Mouse (Mus musculus): Measurements from ENCODE around the gene Trpc2. TPM values are rescaled to one million over a fixed set of nuclear protein-coding genes. Genes with fewer than 3 reads are reported as not detected.

Gene Trpc2
- polyA plus RNA-seq, 1 experiment from 2014 or later = not detected

GRCm38 (mm10) chr7:102087336-102087735 lies 4.4 kb downstream of the Trpc2 start:
- no peak overlapping the region for H3K4me2 ChIP-seq (ENCODE audit: low read depth, low read length)
- no peak overlapping the region for H3K9ac ChIP-seq (ENCODE audit: low read depth, low read length)
- H3K27ac ChIP-seq (replicated peaks; ENCODE audit: low read depth, low read length) = no peak overlapping the region
- ATAC-seq (ENCODE audit: low read depth) = no peak
- WGBS = 72% methylated on average over 4 of the region's 4 CpGs
- no peak for DNase-seq (ENCODE audit: low spot score)
- no peaks in the 10 kb centered on the region for H3K27me3 ChIP-seq (replicated peaks; ENCODE audit: control insufficient read depth, insufficient read depth, low read length)
- H3K4me1 ChIP-seq (ENCODE audit: control insufficient read depth, insufficient read depth, low read length) = no peaks in the 10 kb centered on the region
- H3K9me3 ChIP-seq (ENCODE audit: control insufficient read depth, low read length) = no peaks in the 10 kb centered on the region
- H3K36me3 ChIP-seq (ENCODE audit: control insufficient read depth, insufficient read depth, low read length) = peaks cover 36% of the 10 kb centered on the region
- no peak overlapping the region for H3K4me3 ChIP-seq (ENCODE audit: low read depth, low read length)

- Histone ChIP-seq H3K27ac (replicated peaks; ENCODE audit: low read depth, low read length) (no peak overlapping the region), H3K4me1 (ENCODE audit: control insufficient read depth, insufficient read depth, low read length) (peaks cover 8% of the 10 kb centered on the region), H3K4me3 (ENCODE audit: low read depth, low read length) (peak overlapping the region; percentile 31), H3K9me3 (ENCODE audit: control insufficient read depth, low read length) (no peaks in the 10 kb centered on the region), H3K36me3 (ENCODE audit: control insufficient read depth, insufficient read depth, low read length) (0 out of 2 replicates have a peak, but pooled peaks cover 6% of the 10 kb centered on the region), H3K9ac (ENCODE audit: low read depth, low read length) (peak overlapping the region; percentile 46), H3K4me2 (ENCODE audit: low read depth, low read length) (peak overlapping the region; percentile 55), H3K27me3 (replicated peaks; ENCODE audit: control insufficient read depth, insufficient read depth, low read length) (no peaks in the 10 kb centered on the region)
- DNase-seq (ENCODE audit: low spot score) (peak; percentile 60), ATAC-seq (ENCODE audit: low read depth) (peak; percentile 55)
- 6% methylated on average over 30 of the region's 30 CpGs for WGBS
Measured at GRCm38 (mm10) chr7:102099760-102100661, 17.1 kb downstream of the Trpc2 start.

GRCm38 (mm10) chr7:102100868-102101267 lies 18.0 kb downstream of the Trpc2 start:
- no peaks in the 10 kb centered on the region for H3K9me3 ChIP-seq (ENCODE audit: control insufficient read depth, low read length)
- no peaks in the 10 kb centered on the region for H3K27me3 ChIP-seq (replicated peaks; ENCODE audit: control insufficient read depth, insufficient read depth, low read length)
- DNase-seq (ENCODE audit: low spot score) = no peak
- ATAC-seq (ENCODE audit: low read depth) = no peak
- H3K27ac ChIP-seq (replicated peaks; ENCODE audit: low read depth, low read length) = no peak overlapping the region
- H3K4me2 ChIP-seq (ENCODE audit: low read depth, low read length) = no peak overlapping the region
- peaks cover 8% of the 10 kb centered on the region for H3K4me1 ChIP-seq (ENCODE audit: control insufficient read depth, insufficient read depth, low read length)
- 61% methylated on average over 5 of the region's 5 CpGs for WGBS
- H3K9ac ChIP-seq (ENCODE audit: low read depth, low read length) = no peak overlapping the region
- no peak overlapping the region for H3K4me3 ChIP-seq (ENCODE audit: low read depth, low read length)
- H3K36me3 ChIP-seq (ENCODE audit: control insufficient read depth, insufficient read depth, low read length) = 0 out of 2 replicates have a peak, but pooled peaks cover 3% of the 10 kb centered on the region

DNA sequence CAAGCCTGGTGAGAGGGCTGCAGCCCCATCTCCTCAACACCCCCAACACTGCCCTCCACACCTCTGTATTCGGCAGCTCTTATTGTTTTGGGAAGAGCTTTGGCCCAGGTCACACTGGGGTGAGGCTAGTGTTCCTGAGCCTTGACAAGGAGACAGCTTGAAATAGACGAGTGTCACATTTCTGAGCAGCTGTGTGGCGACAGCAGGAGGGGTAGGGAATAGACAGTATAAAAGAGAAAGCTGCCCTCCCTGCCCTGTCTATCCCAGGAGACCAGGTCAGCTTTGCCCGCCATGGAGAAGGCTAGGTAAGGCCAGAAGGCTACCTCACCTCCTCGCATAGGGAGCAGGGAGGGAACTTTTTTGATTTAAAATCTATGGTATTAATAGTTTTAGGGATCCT lies 18.6 kb downstream of the Trpc2 start, which contains the start of gene Art1:
Gene Art1 (plus strand): TSS at position 257 of the 400 bp plus-strand sequence.
- DNase-seq (ENCODE audit: low spot score) (peak; percentile 23), ATAC-seq (ENCODE audit: low read depth) (peak; percentile 12; the same call in 1 of the 2 replicates)
- WGBS = 42% methylated on average over 5 of the region's 5 CpGs
- no peaks in the 10 kb centered on the region for H3K27me3 ChIP-seq (replicated peaks; ENCODE audit: control insufficient read depth, insufficient read depth, low read length)
- no peak within 1 kb of the TSS for H3K27ac ChIP-seq (replicated peaks; ENCODE audit: low read depth, low read length)
- peaks cover 8% of the 10 kb centered on the region for H3K4me1 ChIP-seq (ENCODE audit: control insufficient read depth, insufficient read depth, low read length)
- H3K4me3 ChIP-seq (ENCODE audit: low read depth, low read length) = no peak within 1 kb of the TSS
- no peaks in the 10 kb centered on the region for H3K9me3 ChIP-seq (ENCODE audit: control insufficient read depth, low read length)
- H3K4me2 ChIP-seq (ENCODE audit: low read depth, low read length) = peak within 1 kb of the TSS; percentile 55; the same call in 1 of the 2 replicates
- no peak within 1 kb of the TSS for H3K9ac ChIP-seq (ENCODE audit: low read depth, low read length)
- H3K36me3 ChIP-seq (ENCODE audit: control insufficient read depth, insufficient read depth, low read length) = no peaks in the 10 kb centered on the region

DNA sequence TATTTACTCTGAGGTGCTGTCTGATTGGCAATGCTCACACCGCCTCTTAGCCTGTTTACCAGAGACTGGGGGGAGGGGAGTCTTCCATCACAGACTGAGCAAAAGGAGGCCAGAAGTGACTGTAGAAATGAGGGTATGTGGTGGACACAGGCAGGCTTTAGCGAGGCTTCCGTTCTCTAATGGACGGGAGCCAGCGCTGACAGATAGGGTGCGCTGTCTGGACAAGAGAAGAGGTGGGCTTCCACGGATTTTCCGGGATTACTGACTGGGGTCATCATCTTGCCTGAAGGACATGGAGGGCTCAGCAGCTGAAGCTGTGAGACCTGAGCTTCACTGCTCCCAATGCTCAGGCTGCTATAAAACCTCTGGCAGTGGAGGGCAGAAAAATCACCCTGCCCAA lies 19.3 kb downstream of the Trpc2 start:
- Histone ChIP-seq H3K4me2 (ENCODE audit: low read depth, low read length) (no peak overlapping the region), H3K36me3 (ENCODE audit: control insufficient read depth, insufficient read depth, low read length) (no peaks in the 10 kb centered on the region), H3K27ac (replicated peaks; ENCODE audit: low read depth, low read length) (no peak overlapping the region), H3K4me3 (ENCODE audit: low read depth, low read length) (no peak overlapping the region), H3K9me3 (ENCODE audit: control insufficient read depth, low read length) (no peaks in the 10 kb centered on the region), H3K9ac (ENCODE audit: low read depth, low read length) (no peak overlapping the region), H3K27me3 (replicated peaks; ENCODE audit: control insufficient read depth, insufficient read depth, low read length) (no peaks in the 10 kb centered on the region), H3K4me1 (ENCODE audit: control insufficient read depth, insufficient read depth, low read length) (peaks cover 8% of the 10 kb centered on the region)
- WGBS = 40% methylated on average over 8 of the region's 8 CpGs
- DNase-seq (ENCODE audit: low spot score) = no peak
- no peak for ATAC-seq (ENCODE audit: low read depth)

DNA sequence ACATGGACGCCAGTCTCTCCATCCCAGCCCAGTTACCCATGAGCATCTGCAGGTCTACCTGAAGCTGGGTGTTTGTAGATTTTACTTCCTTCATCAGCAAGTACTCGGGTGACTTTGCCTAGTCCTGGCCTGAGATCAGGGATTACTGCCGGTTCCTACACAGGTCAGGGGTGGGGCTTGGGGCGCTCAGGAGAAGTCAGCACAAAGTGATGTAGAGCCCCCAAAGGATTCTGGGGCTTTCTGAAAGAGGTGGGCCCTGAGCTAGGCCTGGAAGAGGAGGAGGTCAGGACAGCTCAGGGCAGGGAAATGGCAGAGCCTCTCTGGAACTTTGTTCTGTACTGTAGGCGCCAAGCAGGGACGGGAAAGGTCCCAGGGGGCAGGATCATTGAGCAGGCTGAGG lies 19.8 kb downstream of the Trpc2 start:
- Histone ChIP-seq H3K9me3 (ENCODE audit: control insufficient read depth, low read length) (no peaks in the 10 kb centered on the region), H3K27me3 (replicated peaks; ENCODE audit: control insufficient read depth, insufficient read depth, low read length) (no peaks in the 10 kb centered on the region), H3K4me1 (ENCODE audit: control insufficient read depth, insufficient read depth, low read length) (peaks cover 8% of the 10 kb centered on the region), H3K4me2 (ENCODE audit: low read depth, low read length) (no peak overlapping the region), H3K9ac (ENCODE audit: low read depth, low read length) (no peak overlapping the region), H3K4me3 (ENCODE audit: low read depth, low read length) (no peak overlapping the region), H3K27ac (replicated peaks; ENCODE audit: low read depth, low read length) (no peak overlapping the region), H3K36me3 (ENCODE audit: control insufficient read depth, insufficient read depth, low read length) (no peaks in the 10 kb centered on the region)
- no peak for DNase-seq (ENCODE audit: low spot score)
- WGBS = 42% methylated on average over 5 of the region's 6 CpGs
- no peak; the same call in 1 of the 2 replicates for ATAC-seq (ENCODE audit: low read depth)

- 77% methylated on average over 2 of the region's 2 CpGs for WGBS
- H3K9ac ChIP-seq (ENCODE audit: low read depth, low read length) = no peak overlapping the region
Measured at GRCm38 (mm10) chr7:102103555-102103954, 20.6 kb downstream of the Trpc2 start.

GRCm38 (mm10) chr7:102104126-102104525 lies 21.2 kb downstream of the Trpc2 start:
- Histone ChIP-seq H3K4me3 (ENCODE audit: low read depth, low read length) (no peak overlapping the region), H3K9me3 (ENCODE audit: control insufficient read depth, low read length) (no peaks in the 10 kb centered on the region), H3K27ac (replicated peaks; ENCODE audit: low read depth, low read length) (no peak overlapping the region), H3K9ac (ENCODE audit: low read depth, low read length) (no peak overlapping the region), H3K4me1 (ENCODE audit: control insufficient read depth, insufficient read depth, low read length) (peaks cover 8% of the 10 kb centered on the region), H3K27me3 (replicated peaks; ENCODE audit: control insufficient read depth, insufficient read depth, low read length) (no peaks in the 10 kb centered on the region), H3K4me2 (ENCODE audit: low read depth, low read length) (no peak overlapping the region), H3K36me3 (ENCODE audit: control insufficient read depth, insufficient read depth, low read length) (no peaks in the 10 kb centered on the region)
- no peak for DNase-seq (ENCODE audit: low spot score)
- ATAC-seq (ENCODE audit: low read depth) = no peak
- 65% methylated on average over 5 of the region's 5 CpGs for WGBS

More at GRCm38 (mm10) chr7:102103555-102103954, 20.6 kb downstream of the Trpc2 start:
- Histone ChIP-seq H3K4me3 (ENCODE audit: low read depth, low read length) (no peak overlapping the region), H3K4me1 (ENCODE audit: control insufficient read depth, insufficient read depth, low read length) (peaks cover 8% of the 10 kb centered on the region), H3K4me2 (ENCODE audit: low read depth, low read length) (no peak overlapping the region), H3K9me3 (ENCODE audit: control insufficient read depth, low read length) (no peaks in the 10 kb centered on the region), H3K27ac (replicated peaks; ENCODE audit: low read depth, low read length) (no peak overlapping the region), H3K36me3 (ENCODE audit: control insufficient read depth, insufficient read depth, low read length) (no peaks in the 10 kb centered on the region), H3K27me3 (replicated peaks; ENCODE audit: control insufficient read depth, insufficient read depth, low read length) (no peaks in the 10 kb centered on the region)
- ATAC-seq (ENCODE audit: low read depth) = no peak
- DNase-seq (ENCODE audit: low spot score) = no peak
